8 mouse cellular contexts compared by ENCODE assay signal in genomic region chr2:117623955-117624354, GRCm38 (mm10).
DNase-seq lines count a peak whose midpoint lies in the region; ATAC-seq and TF ChIP-seq lines count a peak whose summit lies in the region.

No protein-coding gene starts in this region.

- H3K27me3 ChIP-seq in kidney, adult 2 months (replicated peaks; ENCODE audit: control insufficient read depth, insufficient read depth, low read length): no peaks in the 10 kb centered on the region
- H3K27me3 ChIP-seq in kidney, embryonic 15.5 days: no peaks in the 10 kb centered on the region
- no peaks in the 10 kb centered on the region for H3K27me3 ChIP-seq in E14TG2a.4 (ENCODE audit: insufficient read depth, low read length)

- no peaks in the 10 kb centered on the region for H3K4me1 ChIP-seq in kidney, adult 2 months (ENCODE audit: control insufficient read depth, insufficient read depth, low read length)
- no peaks in the 10 kb centered on the region for H3K4me1 ChIP-seq in kidney, embryonic 15.5 days
- H3K4me1 ChIP-seq in E14TG2a.4 (replicated peaks; ENCODE audit: low read depth, low read length): no peaks in the 10 kb centered on the region

- peak; percentile 68 for TF ChIP-seq CTCF in kidney, adult 2 months (conservative IDR thresholded peaks at IDR 0.05; ENCODE audit: insufficient read depth, insufficient read length, low read depth, low read length)
- peak; percentile 74 for TF ChIP-seq CTCF in E14TG2a.4 (conservative IDR thresholded peaks at IDR 0.05; ENCODE audit: low read length)

- ATAC-seq in kidney, embryonic 15.5 days (replicated peaks; ENCODE audit: low FRiP score): no peak

- no peak overlapping the region for H3K4me3 ChIP-seq in kidney, adult 2 months (ENCODE audit: insufficient read depth, low read depth, low read length)
- H3K4me3 ChIP-seq in kidney, embryonic 15.5 days (replicated peaks): no peak overlapping the region
- no peak overlapping the region for H3K4me3 ChIP-seq in E14TG2a.4 (replicated peaks; ENCODE audit: low read length)

- no peak overlapping the region for H3K27ac ChIP-seq in kidney, adult 2 months (ENCODE audit: insufficient read depth, low read depth, low read length)
- no peak overlapping the region for H3K27ac ChIP-seq in kidney, embryonic 15.5 days

- H3K36me3 ChIP-seq in kidney, adult 2 months (ENCODE audit: control insufficient read depth, insufficient read depth, low read length): no peaks in the 10 kb centered on the region
- H3K36me3 ChIP-seq in kidney, embryonic 15.5 days: no peaks in the 10 kb centered on the region
- H3K36me3 ChIP-seq in E14TG2a.4 (ENCODE audit: insufficient read depth, low read length): no peaks in the 10 kb centered on the region

- TF ChIP-seq POLR2A in kidney, adult 2 months (IDR thresholded peaks at IDR 0.05; ENCODE audit: low read depth, low read length): no peak

- 35% methylated on average over 3 of the region's 3 CpGs for WGBS in kidney, adult 2 months
- WGBS in kidney, embryonic 15.5 days: 44% methylated on average over 3 of the region's 3 CpGs

- peak; percentile 19 for DNase-seq in kidney, adult 2 months
- peak; percentile 41 for DNase-seq in adipocyte (ENCODE audit: low spot score)
- peak; percentile 31 for DNase-seq in lung, postnatal 10 days
- DNase-seq in spleen, postnatal 14 days (ENCODE audit: low spot score in 2 of 2): no peak
- no peak for DNase-seq in cerebellum, postnatal 25 days
- no peak for DNase-seq in heart, adult 9 months (ENCODE audit: low spot score in 2 of 2)

- H3K9me3 ChIP-seq in kidney, embryonic 15.5 days (replicated peaks): no peaks in the 10 kb centered on the region
- H3K9me3 ChIP-seq in E14TG2a.4 (ENCODE audit: low read length): no peaks in the 10 kb centered on the region

- no peak overlapping the region for H3K4me2 ChIP-seq in kidney, embryonic 15.5 days

- H3K9ac ChIP-seq in kidney, embryonic 15.5 days: no peak overlapping the region

Comparison
In these comparisons a context has a peak if more than half of its experiments do, and no peak if none do; other contexts are left out.
1. DNase-seq: peak in kidney, adult 2 months (single experiment), adipocyte (single experiment) and lung, postnatal 10 days (single experiment); none in spleen, postnatal 14 days (0 of 2), cerebellum, postnatal 25 days (0 of 2) and heart, adult 9 months (0 of 2).